16 mouse cellular contexts compared by ENCODE assay signal in the genomic region with DNA sequence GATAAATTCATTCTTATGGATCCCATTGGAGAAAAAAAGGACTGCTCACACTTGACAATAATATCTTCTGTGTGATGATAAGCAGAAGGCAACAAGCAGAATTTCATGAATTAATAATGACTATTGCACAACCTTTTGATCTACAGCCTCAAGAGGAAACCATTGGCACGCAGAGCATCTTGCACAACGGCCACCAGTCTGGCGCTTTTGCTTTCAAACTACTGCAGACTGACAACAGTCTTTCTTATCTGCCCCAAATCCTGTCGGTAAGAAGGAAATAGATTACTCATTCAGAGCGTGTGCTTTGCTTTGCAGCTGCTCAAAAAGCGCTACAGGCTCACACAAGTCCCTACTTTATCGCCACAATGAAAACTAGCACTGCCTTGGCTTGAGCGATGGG. TPM values are rescaled to one million over a fixed set of nuclear protein-coding genes. Genes with fewer than 3 reads are reported as not detected.
DNase-seq lines count a peak whose midpoint lies in the region; ATAC-seq and TF ChIP-seq lines count a peak whose summit lies in the region.
"Had no signal": no experiment of that assay in that cellular context is flagged by ENCODE, and none has a peak within 500 bp of the region (broad histone marks: within the 10 kb centered on the region; RNA-seq: fewer than 3 reads in every experiment).

No protein-coding gene starts in this region.

- no peak overlapping the region for H3K9ac ChIP-seq in heart, adult 2 months (ENCODE audit: low read depth, low read length)
- no peak overlapping the region for H3K9ac ChIP-seq in liver, embryonic 11.5 days (ENCODE audit: low read depth, low read length)
- H3K9ac ChIP-seq: forebrain, embryonic 12.5 days; stomach, embryonic 15.5 days had no signal

- peak; percentile 98 for ATAC-seq in granulocyte monocyte progenitor cell, adult 5-6 weeks (replicated peaks; ENCODE audit: poor library complexity, severe bottlenecking)
- no peak for ATAC-seq in liver, embryonic 11.5 days (replicated peaks; ENCODE audit: low FRiP score)

- 56% methylated on average over 8 of the region's 8 CpGs for WGBS in heart, adult 2 months
- 81% methylated on average over 8 of the region's 8 CpGs for WGBS in liver, embryonic 11.5 days

- no peak overlapping the region for H3K4me2 ChIP-seq in liver, embryonic 11.5 days
- H3K4me2 ChIP-seq: forebrain, embryonic 12.5 days; stomach, embryonic 15.5 days had no signal

- H3K9me3 ChIP-seq in liver, embryonic 11.5 days (ENCODE audit: control insufficient read depth, low read length): no peaks in the 10 kb centered on the region
- H3K9me3 ChIP-seq: forebrain, embryonic 12.5 days; stomach, embryonic 15.5 days had no signal

- intact Hi-C loops in heart, adult 2 months (cut with DNase I): no loop called here
- intact Hi-C loops in heart, postnatal 14 days (cut with DNase I): no loop called here

- no peaks in the 10 kb centered on the region for H3K79me2 ChIP-seq in heart, adult 2 months (replicated peaks; ENCODE audit: control insufficient read depth, insufficient read depth, low read length)

- no peaks in the 10 kb centered on the region for H3K4me1 ChIP-seq in heart, adult 2 months (ENCODE audit: control insufficient read depth, insufficient read depth, low read length)
- no peaks in the 10 kb centered on the region for H3K4me1 ChIP-seq in liver, embryonic 11.5 days (replicated peaks; ENCODE audit: control insufficient read depth, insufficient read depth, low read length)
- H3K4me1 ChIP-seq: embryonic facial prominence, embryonic 10.5 days; forebrain, embryonic 12.5 days; stomach, embryonic 15.5 days had no signal

- no peaks in the 10 kb centered on the region for H3K36me3 ChIP-seq in heart, adult 2 months (ENCODE audit: control insufficient read depth, insufficient read depth, low read length)
- peaks cover 8% of the 10 kb centered on the region; the same call in 1 of the 2 replicates for H3K36me3 ChIP-seq in liver, embryonic 11.5 days (ENCODE audit: control insufficient read depth, insufficient read depth, low read length)

- TF ChIP-seq CTCF in heart, adult 2 months (IDR thresholded peaks at IDR 0.05): no peak

- peak; percentile 49 to 53 for DNase-seq in heart, adult 2 months
- DNase-seq in heart, postnatal 14 days: no peak
- DNase-seq in adipocyte (ENCODE audit: low spot score): peak; percentile 69
- DNase-seq in lung, postnatal 36 days: peak; percentile 68
- no peak for DNase-seq in cerebellum, adult 18-20 months
- no peak for DNase-seq in cerebellum, adult 9-11 months
- no peak for DNase-seq in liver, embryonic 11.5 days (ENCODE audit: low spot score)
- DNase-seq: cerebellum, adult 11-12 months; gastrocnemius, postnatal 14 days; retina, postnatal 1 day had no signal

- no peak for TF ChIP-seq EP300 in heart, adult 2 months (IDR thresholded peaks at IDR 0.05; ENCODE audit: insufficient read depth, low read depth, low read length)

- H3K4me3 ChIP-seq in heart, adult 2 months: no peak overlapping the region
- H3K4me3 ChIP-seq in liver, embryonic 11.5 days (ENCODE audit: low read depth, low read length): no peak overlapping the region
- H3K4me3 ChIP-seq: embryonic facial prominence, embryonic 10.5 days; forebrain, embryonic 12.5 days; stomach, embryonic 15.5 days had no signal

- TF ChIP-seq POLR2A in heart, adult 2 months (IDR thresholded peaks at IDR 0.05; ENCODE audit: insufficient read depth, low read depth, low read length): no peak

- H3K27ac ChIP-seq in heart, adult 2 months: no peak overlapping the region
- H3K27ac ChIP-seq in liver, embryonic 11.5 days (ENCODE audit: low read depth, low read length): no peak overlapping the region
- H3K27ac ChIP-seq: embryonic facial prominence, embryonic 10.5 days; forebrain, embryonic 12.5 days; macrophage; stomach, embryonic 15.5 days had no signal

- no peaks in the 10 kb centered on the region for H3K27me3 ChIP-seq in heart, adult 2 months (ENCODE audit: control insufficient read depth, insufficient read depth, low read length)
- no peaks in the 10 kb centered on the region for H3K27me3 ChIP-seq in liver, embryonic 11.5 days (replicated peaks; ENCODE audit: control insufficient read depth, insufficient read depth, low read length)
- H3K27me3 ChIP-seq: CH12.LX; forebrain, embryonic 12.5 days; stomach, embryonic 15.5 days had no signal

RNA-seq across cellular contexts. Expression of a gene that starts 51.7 kb away (rescaled TPM):
- total RNA-seq in heart, adult 2 months (2021): 1 to 10 TPM; 5.0 to 5.2 TPM
- polyA plus RNA-seq in heart, adult 2 months (2012; rRNA removed): 1.8 and 3.9 TPM in 2 replicates
- total RNA-seq in heart, postnatal 14 days (2021): 1 to 10 TPM; 5.6 to 6.3 TPM
- total RNA-seq in granulocyte monocyte progenitor cell, adult 5-6 weeks (2014; fragmentation: Nextera tagmentation): 5.6 and 6.4 TPM in 2 replicates
- total RNA-seq in granulocyte monocyte progenitor cell, adult 5-6 weeks (2017): 3.7 and 5.4 TPM in 2 replicates
- polyA plus RNA-seq in liver, embryonic 11.5 days (2014; fragmentation: Nextera tagmentation; extraction: Ambion mirVana): 16.6 and 17.9 TPM in 2 replicates

RNA-seq across cellular contexts. Expression of a gene that starts 51.8 kb away (rescaled TPM):
- total RNA-seq in heart, adult 2 months (2021): 10 to 100 TPM; 19.8 to 26.0 TPM
- 15.4 and 17.3 TPM in 2 replicates for polyA plus RNA-seq in heart, adult 2 months (2012; rRNA removed)
- 10 to 100 TPM; 23.1 to 25.0 TPM for total RNA-seq in heart, postnatal 14 days (2021)
- 8.4 and 19.9 TPM in 2 replicates for total RNA-seq in granulocyte monocyte progenitor cell, adult 5-6 weeks (2014; fragmentation: Nextera tagmentation)
- 12.2 and 20.3 TPM in 2 replicates for total RNA-seq in granulocyte monocyte progenitor cell, adult 5-6 weeks (2017)
- 25.9 and 28.8 TPM in 2 replicates for polyA plus RNA-seq in liver, embryonic 11.5 days (2014; fragmentation: Nextera tagmentation; extraction: Ambion mirVana)

Comparison
In these comparisons a context has a peak if more than half of its experiments do, and no peak if none do; other contexts are left out.
1. DNase-seq: peak in heart, adult 2 months (2 of 2), adipocyte (single experiment) and lung, postnatal 36 days (single experiment); none in heart, postnatal 14 days (0 of 2), cerebellum, adult 18-20 months (0 of 2), cerebellum, adult 9-11 months (single experiment) and liver, embryonic 11.5 days (single experiment).